Mouse (Mus musculus) heart, embryonic 14.5 days (tissue): ENCODE results near the gene Zfp39. TPM values are rescaled to one million over a fixed set of nuclear protein-coding genes. Genes with fewer than 3 reads are reported as not detected.
A peak's percentile ranks its signal among the peaks of the same experiment; 100 is the strongest.
"Not testable (repeated sequence)": the region's sequence is repeated elsewhere in the genome, so short reads cannot be mapped to it uniquely, and the experiment has no call there.

ENCODE experiments used
- ATAC-seq: fragments of 200-750 bp; cut with Nextera tagmentation; 2 replicates; pipeline ENCODE4 v1.8.0; 2017; ENCODE audit warnings: low read depth, moderate TSS enrichment; ENCODE audit not compliant: insufficient number of reproducible peaks, insufficient read depth, low FRiP score
- H3K27ac ChIP-seq, 2 experiments: fragments of 200-500 bp in 1 of 2; fragments of 300-500 bp in 1 of 2; sonication (generic) in 1 of 2; replicated peaks in 1 of 2; 2 replicates each; pipeline ENCODE4 v1.5.1; 2012 to 2014; ENCODE audit warnings: low read depth in 2 of 2, low read length in 2 of 2, control low read depth in 1 of 2, mild to moderate bottlenecking in 1 of 2, mixed read lengths in 1 of 2; ENCODE audit not compliant: control insufficient read depth in 1 of 2, insufficient read depth in 1 of 2
- H3K27me3 ChIP-seq: fragments of 300-500 bp; sonication (generic); 2 replicates; pipeline ENCODE4 v1.6.1; 2014; ENCODE audit warnings: mild to moderate bottlenecking, low read length, control low read depth; ENCODE audit not compliant: control insufficient read depth, insufficient read depth
- H3K36me3 ChIP-seq: fragments of 300-500 bp; sonication (generic); 2 replicates; pipeline ENCODE4 v1.6.1; 2014; ENCODE audit warnings: mild to moderate bottlenecking, control low read depth, low read length, mixed read lengths; ENCODE audit not compliant: control insufficient read depth, insufficient read depth
- H3K4me1 ChIP-seq, 2 experiments: fragments of 200-500 bp in 1 of 2; fragments of 300-500 bp in 1 of 2; sonication (generic) in 1 of 2; 2 replicates each; pipeline ENCODE4 v1.6.1; 2012 to 2014; ENCODE audit warnings: low read length in 2 of 2, control low read depth in 1 of 2, mixed read lengths in 1 of 2; ENCODE audit not compliant: control insufficient read depth in 2 of 2, insufficient read depth in 2 of 2
- H3K4me2 ChIP-seq: fragments of 300-500 bp; sonication (generic); 2 replicates; pipeline ENCODE4 v1.6.1; 2014; ENCODE audit warnings: mild to moderate bottlenecking, low read length
- H3K4me3 ChIP-seq, 2 experiments: fragments of 200-500 bp in 1 of 2; fragments of 300-500 bp in 1 of 2; sonication (generic) in 1 of 2; 2 replicates each; pipeline ENCODE4 v1.5.1; 2012 to 2014; ENCODE audit warnings: low read length in 2 of 2, mild to moderate bottlenecking in 2 of 2, control low read depth in 1 of 2, low read depth in 1 of 2, moderate library complexity in 1 of 2; ENCODE audit not compliant: control insufficient read depth in 1 of 2, insufficient read depth in 1 of 2
- H3K9ac ChIP-seq: fragments of 300-500 bp; sonication (generic); 2 replicates; pipeline ENCODE4 v1.6.1; 2014; ENCODE audit warnings: mild to moderate bottlenecking, low read length
- H3K9me3 ChIP-seq: fragments of 300-500 bp; sonication (generic); 2 replicates; pipeline ENCODE4 v1.6.1; 2016; ENCODE audit warnings: low read length, control low read depth; ENCODE audit not compliant: control insufficient read depth
- WGBS: fragments of 180-500 bp; shearing (Covaris S2); extraction: QIAGEN DNeasy Blood & Tissue Kit; methylation state at CpG from one replicate; pipeline ENCODE4 v1.1.7; 2014; 5-methylcytosine and 5-hydroxymethylcytosine counted together
- polyA plus RNA-seq: library from polyadenylated mRNA; unstranded; fragments of >200 nt; fragmentation: Nextera tagmentation; extraction: Ambion mirVana; gene quantifications from 2 replicates; pipeline ENCODE4 v1.2.1, GENCODE M21; 2014

Zfp39 gene
- polyA plus RNA-seq, 1 experiment from 2014 or later = 5.3 TPM

DNA sequence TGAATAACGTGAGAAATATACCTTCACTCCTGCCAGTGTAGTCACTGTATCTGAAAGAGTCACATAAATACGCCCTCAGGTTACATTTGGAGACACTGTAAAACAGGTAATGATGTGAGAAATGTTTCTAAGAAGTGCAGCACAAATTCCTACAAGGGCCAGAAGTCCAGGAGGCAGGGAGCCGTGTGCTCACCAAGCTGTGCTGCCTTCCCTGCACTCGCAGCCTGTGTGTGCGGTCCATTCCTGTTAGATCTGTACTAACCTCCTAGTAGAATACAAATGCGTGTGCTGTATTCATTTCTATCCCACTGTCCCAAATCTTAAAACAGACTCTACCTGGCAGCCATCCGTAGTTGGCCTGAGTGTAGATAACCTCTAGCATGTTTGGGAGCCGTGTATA lies 43.3 kb downstream of the Zfp39 start:
- H3K4me1 ChIP-seq = no peaks in the 10 kb centered on the region
- no peak overlapping the region for H3K9ac ChIP-seq
- H3K4me2 ChIP-seq = no peak overlapping the region
- H3K4me3 ChIP-seq = no peak overlapping the region
- H3K27me3 ChIP-seq = no peaks in the 10 kb centered on the region
- no peak overlapping the region for H3K27ac ChIP-seq
- 90% methylated on average over 8 of the region's 8 CpGs for WGBS
- no peak for ATAC-seq
- H3K9me3 ChIP-seq = peaks cover 40% of the 10 kb centered on the region
- H3K36me3 ChIP-seq = peaks cover 48% of the 10 kb centered on the region

DNA sequence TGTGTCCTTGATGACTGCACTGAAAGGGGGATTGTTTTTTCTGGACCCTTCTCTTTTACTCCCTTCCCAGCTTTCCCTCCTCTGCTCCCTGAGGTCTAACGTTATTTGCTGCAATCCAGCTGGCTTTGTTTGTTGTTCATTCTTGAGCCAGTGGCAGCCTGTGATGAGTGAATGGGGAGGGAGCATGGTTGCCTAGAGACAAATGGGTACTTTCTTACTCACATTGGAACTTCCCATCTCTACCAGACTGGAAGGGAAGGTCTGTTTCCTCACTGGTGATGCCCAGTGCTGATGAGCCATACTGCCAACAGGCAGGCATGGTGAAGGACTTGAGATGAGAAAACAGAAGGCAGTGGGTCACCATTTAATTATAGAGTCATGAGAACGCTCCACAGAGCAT lies 54.3 kb downstream of the Zfp39 start:
- 59% methylated on average over 2 of the region's 2 CpGs for WGBS
- peaks cover 4 to 8% of the 10 kb centered on the region in 2 experiments for H3K4me1 ChIP-seq
- H3K4me3 ChIP-seq = no peak overlapping the region
- no peaks in the 10 kb centered on the region for H3K27me3 ChIP-seq
- no peaks in the 10 kb centered on the region for H3K9me3 ChIP-seq
- peaks cover 25% of the 10 kb centered on the region for H3K36me3 ChIP-seq
- H3K27ac ChIP-seq = no peak overlapping the region
- H3K4me2 ChIP-seq = no peak overlapping the region
- no peak for ATAC-seq
- H3K9ac ChIP-seq = no peak overlapping the region

DNA sequence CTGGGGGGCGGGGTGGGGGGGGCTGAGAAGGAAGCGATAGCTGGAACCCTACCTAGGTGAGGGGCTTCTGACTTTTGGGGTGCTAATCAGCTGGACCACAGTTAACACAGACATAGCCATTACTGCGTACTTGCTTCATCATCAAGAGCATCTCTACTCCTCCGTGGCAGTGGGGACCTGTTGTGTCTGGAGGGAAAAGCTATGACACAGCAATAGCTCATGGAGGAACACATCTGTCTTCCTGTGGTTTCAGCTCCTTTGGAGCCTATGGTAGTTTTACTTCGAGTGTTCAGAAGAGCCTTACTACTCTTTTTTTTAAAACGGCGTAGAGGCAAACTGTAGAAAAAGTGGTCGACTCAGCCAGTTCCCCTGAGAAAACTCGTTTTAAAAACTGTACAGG lies 56.4 kb downstream of the Zfp39 start:
- no peak overlapping the region for H3K27ac ChIP-seq
- peak overlapping the region; percentile 85 for H3K9ac ChIP-seq
- no peak for ATAC-seq
- WGBS = 45% methylated on average over 9 of the region's 9 CpGs
- peak overlapping the region; percentile 64 to 99 for H3K4me3 ChIP-seq
- peaks cover 17% of the 10 kb centered on the region for H3K36me3 ChIP-seq
- no peaks in the 10 kb centered on the region for H3K27me3 ChIP-seq
- peaks cover 4 to 8% of the 10 kb centered on the region in 2 experiments for H3K4me1 ChIP-seq
- peak overlapping the region; percentile 69 for H3K4me2 ChIP-seq
- no peaks in the 10 kb centered on the region for H3K9me3 ChIP-seq

DNA sequence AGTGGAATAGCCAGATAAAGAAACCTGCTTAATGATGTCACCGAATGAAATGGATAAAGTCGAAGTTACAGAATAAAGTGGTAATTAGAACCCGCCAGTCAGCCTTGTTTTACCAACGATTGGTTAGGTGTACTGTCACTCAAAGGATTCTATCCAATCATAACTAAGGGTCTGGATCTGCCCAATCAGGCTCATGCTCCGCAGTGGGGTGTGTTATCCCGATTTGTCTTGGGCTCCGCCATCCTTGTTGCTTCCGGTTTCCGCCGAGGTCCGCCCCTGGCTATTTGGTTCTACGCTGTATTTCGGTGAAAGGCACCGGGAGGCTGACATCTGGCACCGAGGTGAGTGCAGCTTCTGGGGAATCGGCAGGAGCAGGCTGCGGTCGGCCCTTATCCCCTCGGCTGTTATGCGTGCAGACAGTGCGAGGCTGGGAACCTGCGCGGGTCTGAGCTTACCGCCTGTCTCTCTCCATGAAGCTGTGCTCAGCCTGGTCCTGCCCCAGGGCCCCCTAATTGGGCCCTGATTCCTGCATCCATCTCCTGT lies 57.0 kb downstream of the Zfp39 start, which contains the start of gene Gm12258:
TSS of gene Gm12258 (plus strand) at position 240 of the 543 bp plus-strand sequence.
- peaks cover 17% of the 10 kb centered on the region for H3K36me3 ChIP-seq
- peak within 1 kb of the TSS; percentile 64 to 99 for H3K4me3 ChIP-seq
- H3K9ac ChIP-seq = peak within 1 kb of the TSS; percentile 85
- H3K4me2 ChIP-seq = peak within 1 kb of the TSS; percentile 69
- peaks cover 4 to 8% of the 10 kb centered on the region in 2 experiments for H3K4me1 ChIP-seq
- no peaks in the 10 kb centered on the region for H3K27me3 ChIP-seq
- no peaks in the 10 kb centered on the region for H3K9me3 ChIP-seq
- WGBS = under 1% methylated on average over 24 of the region's 24 CpGs
- ATAC-seq = peak; percentile 99
- peak within 1 kb of the TSS; percentile 24 to 50; a peak in 3 of 4 replicates for H3K27ac ChIP-seq

DNA sequence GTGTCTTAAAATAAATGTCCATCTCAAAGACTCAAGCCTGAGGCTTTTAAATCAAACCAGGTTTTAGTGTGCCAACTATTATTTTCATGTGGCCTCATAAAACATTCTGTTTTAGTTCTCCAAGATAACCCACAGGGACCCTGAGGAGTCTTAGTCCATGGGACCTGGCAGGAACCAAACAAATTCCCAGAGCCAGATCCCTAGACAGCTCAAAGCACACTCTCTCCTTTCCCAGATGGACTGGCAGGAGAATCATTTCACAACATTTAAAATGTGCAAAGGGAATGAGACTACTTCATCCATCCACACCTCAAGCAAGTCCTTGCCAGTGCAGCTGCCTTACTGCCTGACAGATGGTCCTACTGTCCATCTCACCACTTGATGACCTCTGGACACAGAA lies 65.1 kb downstream of the Zfp39 start, which contains the start of gene Olfr311:
TSS of gene Olfr311 (plus strand) at position 301 of the 400 bp plus-strand sequence.
- not testable (repeated sequence) for H3K9me3 ChIP-seq, H3K4me2 ChIP-seq, H3K4me3 ChIP-seq, H3K4me1 ChIP-seq, H3K9ac ChIP-seq, H3K27ac ChIP-seq, H3K36me3 ChIP-seq, ATAC-seq, H3K27me3 ChIP-seq

Other genes starting within 250 kb of the Zfp39 start
- not detected in 2 replicates for gene Olfr322, start 245.4 kb downstream of the Zfp39 start, polyA plus RNA-seq
- not detected in 2 replicates for gene Olfr320, start 223.1 kb downstream of the Zfp39 start, polyA plus RNA-seq
- not detected in 2 replicates for gene Olfr319, start 205.1 kb downstream of the Zfp39 start, polyA plus RNA-seq
- not detected in 2 replicates for gene Olfr318, start 180.2 kb downstream of the Zfp39 start, polyA plus RNA-seq
- gene Olfr317, start 165.0 kb downstream of the Zfp39 start, polyA plus RNA-seq = not detected in 2 replicates
- gene Olfr316, start 151.5 kb downstream of the Zfp39 start, polyA plus RNA-seq = not detected in 2 replicates
- gene Olfr315, start 131.0 kb downstream of the Zfp39 start, polyA plus RNA-seq = not detected in 2 replicates
- gene Olfr314, start 121.3 kb downstream of the Zfp39 start, polyA plus RNA-seq = 0.07 TPM in 1 of 2 replicates, not detected in the other
- 0.39 and 0.53 TPM in 2 replicates for gene Fam183b, start 102.3 kb downstream of the Zfp39 start, polyA plus RNA-seq
- 0.08 and 0.19 TPM in 2 replicates for gene Olfr313, start 89.2 kb downstream of the Zfp39 start, polyA plus RNA-seq
- gene Olfr312, start 75.0 kb downstream of the Zfp39 start, polyA plus RNA-seq = 0.20 and 0.27 TPM in 2 replicates
- 0.27 and 0.45 TPM in 2 replicates for gene Olfr311, start 65.0 kb downstream of the Zfp39 start, polyA plus RNA-seq
- gene Gm12258, start 57.1 kb downstream of the Zfp39 start, polyA plus RNA-seq = 4.6 and 5.5 TPM in 2 replicates
- 4.0 and 4.8 TPM in 2 replicates for gene 2810021J22Rik, start 37.0 kb downstream of the Zfp39 start, polyA plus RNA-seq
- 0.07 TPM in 1 of 2 replicates, not detected in the other for gene Btnl10, start 13.7 kb upstream of the Zfp39 start, polyA plus RNA-seq
- gene Rnf187, start 34.7 kb upstream of the Zfp39 start, polyA plus RNA-seq = 208 and 213 TPM in 2 replicates
- gene Hist3h2ba, start 44.7 kb upstream of the Zfp39 start, polyA plus RNA-seq = 8.9 and 16.0 TPM in 2 replicates
- 34.0 and 40.8 TPM in 2 replicates for gene Hist3h2a, start 50.5 kb upstream of the Zfp39 start, polyA plus RNA-seq
- 0.11 and 0.47 TPM in 2 replicates for gene Trim17, start 50.5 kb upstream of the Zfp39 start, polyA plus RNA-seq
- gene Trim11, start 73.9 kb upstream of the Zfp39 start, polyA plus RNA-seq = 33.4 and 36.1 TPM in 2 replicates
- 69.1 and 69.4 TPM in 2 replicates for gene Obscn, start 232.2 kb upstream of the Zfp39 start, polyA plus RNA-seq